Mouse (Mus musculus) MN1 (cell line): ENCODE measurements around the gene Cast.

ENCODE experiments used
- DNase-seq: peaks from one replicate; pipeline ENCODE4 v3.0.0-alpha.2; 2016; ENCODE audit warnings: low spot score

The Cast gene

DNA sequence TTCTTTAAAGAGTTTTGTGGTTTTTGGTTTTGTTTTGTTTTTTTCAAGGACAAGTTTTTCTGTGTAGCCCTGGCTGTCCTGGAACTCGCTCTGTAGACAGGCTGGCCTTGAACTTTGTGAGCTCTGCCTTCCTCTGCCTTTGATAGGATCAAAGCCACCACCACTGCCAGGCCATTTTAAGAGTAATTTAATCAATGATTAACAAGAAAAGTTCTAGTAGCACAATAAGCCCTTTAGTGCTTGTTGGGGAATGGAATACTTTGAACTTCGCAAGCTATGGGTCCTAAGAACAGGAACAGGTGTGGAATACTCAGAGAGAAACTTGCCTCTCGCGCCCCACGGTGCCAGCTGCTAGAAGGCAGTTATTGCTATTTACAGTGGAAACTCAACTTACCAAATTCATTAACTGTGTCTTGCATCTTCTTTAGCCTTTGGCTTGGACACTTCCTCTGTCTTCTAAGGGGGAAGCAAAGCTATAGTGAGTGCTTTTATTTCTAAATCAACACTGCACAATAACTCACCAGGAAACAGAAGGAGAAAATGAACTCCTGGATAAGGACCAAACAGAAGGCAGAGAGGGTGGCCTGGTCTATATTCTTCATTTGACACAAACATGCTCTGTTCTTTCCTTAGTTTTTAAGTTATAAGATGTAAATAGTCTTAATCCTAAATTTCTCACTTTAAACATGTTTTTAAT is 113.0 kb downstream of the Cast start:
- no peak for DNase-seq
